Mouse (Mus musculus) WW6 (cell line): ENCODE measurements at regions not wholly inside any gene's neighbourhood (a gene's known extent, or its start where the extent isn't known, plus 50 kb on each side); places are given as distances from the start of the nearest gene placed in this dataset.

ENCODE experiments used
- DNase-seq: peaks from one replicate; pipeline ENCODE4 v3.0.0-alpha.2; 2013; ENCODE audit warnings: low read depth, low spot score

GRCm38 (mm10) chr1:35331602-35332339, 482.0 kb downstream of the Plekhb2 start:
- DNase-seq, result no peak

DNA sequence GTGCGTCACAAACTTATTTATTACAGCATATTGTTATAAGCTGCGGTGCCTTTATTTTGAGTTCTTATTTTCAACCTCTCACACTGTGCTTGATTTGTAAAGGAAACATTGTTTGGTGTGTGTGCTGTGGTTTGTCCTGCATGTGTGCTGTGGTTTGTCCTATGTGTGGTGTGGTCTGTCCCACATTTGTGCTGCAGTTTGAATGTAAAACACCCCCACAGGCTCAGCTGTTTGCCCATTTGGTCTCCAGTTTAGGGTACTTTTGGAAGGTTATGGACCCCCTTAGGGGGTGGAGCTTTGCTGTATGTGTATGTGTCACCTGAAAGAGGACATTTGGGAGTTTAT, 482.5 kb downstream of the Plekhb2 start:
- DNase-seq, result no peak

GRCm38 (mm10) chr1:35337647-35338046, 487.9 kb downstream of the Plekhb2 start:
- no peak for DNase-seq

GRCm38 (mm10) chr1:35338184-35338583, 488.4 kb downstream of the Plekhb2 start:
- DNase-seq, result no peak

GRCm38 (mm10) chr1:35344539-35344938, 494.8 kb downstream of the Plekhb2 start:
- no peak for DNase-seq

DNA sequence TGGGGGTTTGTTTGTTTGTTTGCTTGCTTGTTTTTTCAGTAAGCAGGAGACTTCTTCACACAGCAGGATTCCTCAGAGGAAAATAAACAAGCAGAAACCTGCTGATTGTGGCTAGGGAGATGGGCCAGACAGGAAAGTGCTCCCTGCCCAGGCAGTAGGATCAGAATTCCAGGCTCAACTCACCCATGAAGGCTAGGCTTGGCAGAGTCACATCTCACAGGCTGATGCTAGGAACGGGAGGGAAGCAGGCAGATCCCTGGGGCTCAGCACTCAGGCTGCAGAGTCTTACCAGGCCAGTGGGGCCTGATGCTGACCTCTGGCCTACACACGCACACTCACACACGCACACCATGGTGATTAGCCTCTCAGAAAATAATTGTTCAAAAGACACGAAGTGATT, 498.5 kb downstream of the Plekhb2 start:
- no peak for DNase-seq

DNA sequence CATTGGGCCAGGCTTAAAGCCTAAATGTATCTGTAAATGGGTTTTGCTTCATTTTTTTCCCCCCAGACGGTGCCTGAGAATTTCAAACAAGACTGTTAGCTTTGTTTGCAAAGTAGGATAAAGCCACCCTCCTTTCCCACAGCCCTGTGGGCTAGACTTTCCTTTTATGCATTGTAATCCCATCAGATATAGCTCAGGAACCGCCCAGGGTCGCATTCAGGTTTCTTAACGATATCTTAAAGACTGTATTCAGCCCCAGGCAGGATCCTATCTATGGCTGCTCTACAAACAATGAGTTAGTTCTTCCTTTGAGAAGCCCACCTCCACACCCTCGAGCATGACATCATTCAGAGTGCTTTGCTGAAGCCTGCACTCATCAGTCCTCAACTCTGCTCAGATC, 509.2 kb downstream of the Plekhb2 start:
- no peak for DNase-seq

DNA sequence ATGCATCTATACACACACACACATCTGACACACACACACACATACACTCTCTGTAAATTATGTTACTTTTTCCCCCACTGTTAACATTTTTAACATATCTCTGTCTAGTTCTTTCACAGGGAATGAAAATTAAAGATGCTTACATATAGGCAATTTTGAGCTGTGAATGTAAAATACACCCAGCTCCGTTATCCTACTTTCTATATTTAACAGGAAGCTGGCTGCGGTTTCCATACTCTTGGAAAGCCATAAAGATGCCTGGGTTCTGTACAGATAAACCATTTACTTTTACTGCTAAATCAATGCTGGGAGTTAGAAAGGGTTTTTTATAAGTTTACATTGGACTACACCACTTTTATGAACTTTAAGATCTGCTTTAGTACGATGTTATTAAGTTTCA, 511.7 kb downstream of the Plekhb2 start:
- no peak for DNase-seq

- no peak for DNase-seq
These were observed 513.1 kb downstream of the Plekhb2 start for GRCm38 (mm10) chr1:35362836-35363235.

GRCm38 (mm10) chr1:35366559-35366958, 516.8 kb downstream of the Plekhb2 start:
- no peak for DNase-seq

GRCm38 (mm10) chr1:35372751-35373150, 523.0 kb downstream of the Plekhb2 start:
- no peak for DNase-seq

GRCm38 (mm10) chr1:35380633-35381385, 531.0 kb downstream of the Plekhb2 start:
- no peak for DNase-seq

DNA sequence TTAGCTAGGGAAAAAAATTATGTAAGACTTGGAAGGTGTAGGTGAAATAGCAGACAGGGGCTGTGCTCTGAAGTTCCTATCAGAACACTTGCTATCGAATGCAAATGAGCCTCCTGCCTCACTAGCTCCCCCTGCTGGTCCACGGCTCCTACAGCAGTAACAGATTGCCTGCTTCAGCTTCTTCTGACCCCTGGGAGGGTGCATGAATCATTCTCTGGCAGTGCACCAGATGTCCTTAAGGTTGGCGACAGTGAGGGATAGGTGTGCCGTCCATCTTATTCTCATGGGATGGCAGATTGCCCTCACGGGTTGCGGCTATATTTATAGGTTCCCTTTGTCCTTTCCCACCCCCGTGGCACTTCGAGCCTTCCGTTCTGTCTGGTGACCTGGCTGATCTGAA, 535.7 kb downstream of the Plekhb2 start:
- DNase-seq, result peak; percentile 49

DNA sequence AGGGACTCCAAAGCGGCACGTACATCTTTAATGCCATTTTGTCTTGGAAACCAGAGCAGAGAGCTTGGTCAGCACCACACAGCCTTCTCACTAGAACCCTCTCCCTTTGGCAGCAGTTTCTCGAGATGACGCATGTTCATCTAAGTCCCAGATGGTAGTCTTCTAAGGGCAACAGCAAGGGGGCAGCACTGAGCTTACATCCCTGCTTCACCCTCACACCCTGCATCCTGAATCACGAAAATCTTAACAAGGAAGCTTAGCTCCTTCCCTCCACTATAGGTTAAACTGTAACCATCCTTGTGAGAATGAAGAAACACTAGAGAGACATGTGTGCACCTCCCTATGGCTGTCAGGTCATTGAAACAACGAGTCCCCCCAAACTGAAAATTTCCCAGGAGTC, 538.4 kb downstream of the Plekhb2 start:
- DNase-seq, result peak; percentile 29

- DNase-seq, result no peak
These were observed 540.6 kb downstream of the Plekhb2 start for GRCm38 (mm10) chr1:35390371-35390770.

DNA sequence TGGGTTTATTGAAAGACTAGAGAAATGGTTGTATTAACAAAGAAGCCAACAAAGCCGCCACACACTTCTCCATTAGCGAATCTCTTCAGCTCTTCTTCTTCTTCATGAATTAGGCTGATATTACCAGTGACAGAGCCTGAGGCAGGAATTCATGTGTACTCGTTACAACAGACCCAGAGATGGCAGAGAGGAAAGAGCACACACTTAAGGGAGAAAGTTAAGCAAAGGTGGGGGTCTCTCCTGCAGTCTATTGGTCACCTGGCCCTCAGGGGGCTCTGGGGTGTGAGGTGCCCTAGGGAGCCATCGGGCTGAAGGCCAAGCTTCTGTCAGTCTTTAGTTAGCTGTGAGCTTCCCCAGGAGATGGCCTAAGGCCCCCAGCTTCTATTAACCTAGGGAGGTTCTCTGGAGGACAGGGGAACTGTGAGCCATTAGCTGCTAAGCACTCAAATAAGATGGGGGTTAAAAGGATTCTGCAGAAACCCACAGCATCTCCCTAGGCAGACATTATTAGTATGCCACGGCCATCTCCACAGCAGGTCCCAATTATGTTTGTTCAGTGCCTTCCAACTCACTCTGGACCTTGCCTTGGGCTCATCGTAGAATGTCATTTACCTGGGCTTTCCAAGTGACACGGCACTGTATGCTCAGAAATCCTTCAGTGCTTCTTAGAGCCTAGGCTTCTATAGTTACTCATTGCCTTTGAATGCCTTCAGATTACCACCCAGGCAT, 541.2 kb downstream of the Plekhb2 start:
- no peak for DNase-seq

DNA sequence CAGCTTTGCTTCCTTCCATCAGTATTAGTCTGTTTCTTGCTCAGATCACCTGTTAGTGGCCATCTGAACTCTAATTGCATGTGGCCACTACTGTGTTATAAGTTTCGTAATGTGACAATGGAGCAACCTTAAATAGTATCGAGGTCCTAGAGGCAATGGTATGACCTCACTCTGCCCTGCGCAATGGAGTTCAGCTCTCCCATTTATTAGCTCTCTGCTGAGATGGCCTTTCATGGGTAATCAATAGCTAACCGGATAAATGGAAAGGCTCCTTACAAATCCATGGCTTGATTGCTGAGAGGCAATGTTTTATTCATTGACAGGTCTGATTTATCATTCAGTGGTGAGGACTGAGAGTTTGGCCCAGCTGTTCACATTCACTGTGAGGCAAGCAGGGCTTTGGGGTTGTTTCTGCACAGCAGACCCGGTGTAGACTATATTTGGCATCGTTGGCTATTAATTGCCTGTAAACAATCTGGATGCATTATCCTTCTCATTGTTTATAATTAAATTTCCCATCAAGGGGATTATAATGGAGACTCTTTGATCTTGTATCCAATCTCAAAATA, 543.9 kb downstream of the Plekhb2 start:
- DNase-seq, result no peak

GRCm38 (mm10) chr1:35400674-35401359, 551.0 kb downstream of the Plekhb2 start:
- no peak for DNase-seq

DNA sequence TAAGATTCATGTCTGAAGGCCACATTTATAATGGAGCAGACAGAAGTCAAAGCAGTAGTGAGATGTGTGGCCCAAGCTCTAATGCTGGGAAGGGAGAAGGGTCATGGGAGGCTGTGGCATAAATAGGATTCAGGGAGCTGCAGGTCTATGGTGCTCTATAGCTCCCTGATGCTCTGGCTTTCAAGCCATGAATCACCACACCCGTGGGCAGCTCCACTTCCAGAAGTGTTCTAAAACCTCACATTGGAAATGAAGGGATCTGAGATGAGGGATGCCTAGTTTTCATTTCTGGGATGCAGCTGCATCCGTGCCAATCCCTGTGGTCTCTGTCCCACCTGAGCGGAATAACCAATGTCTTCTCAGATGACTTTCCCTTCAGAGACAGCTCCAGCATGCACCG, 553.2 kb downstream of the Plekhb2 start:
- no peak for DNase-seq

DNA sequence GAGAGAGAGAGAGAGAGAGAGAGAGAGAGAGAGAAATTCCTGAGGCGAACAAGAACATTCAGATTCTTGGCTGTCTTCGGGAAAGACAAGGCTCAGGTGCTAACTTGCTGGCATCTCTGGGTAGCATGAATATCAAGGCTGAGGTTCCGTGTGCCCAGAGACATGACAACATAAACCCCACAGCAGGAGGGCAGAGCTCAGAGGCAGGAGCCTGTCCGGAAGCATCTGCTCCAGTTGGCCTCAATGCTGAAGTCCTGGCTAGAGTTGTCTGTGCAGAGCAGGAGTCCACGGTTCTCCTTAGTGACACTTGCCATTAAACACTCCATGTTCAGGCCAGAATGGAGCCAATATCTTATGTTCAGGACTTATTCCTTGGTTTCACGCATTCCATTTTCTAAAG, 555.6 kb downstream of the Plekhb2 start:
- DNase-seq, result no peak

DNA sequence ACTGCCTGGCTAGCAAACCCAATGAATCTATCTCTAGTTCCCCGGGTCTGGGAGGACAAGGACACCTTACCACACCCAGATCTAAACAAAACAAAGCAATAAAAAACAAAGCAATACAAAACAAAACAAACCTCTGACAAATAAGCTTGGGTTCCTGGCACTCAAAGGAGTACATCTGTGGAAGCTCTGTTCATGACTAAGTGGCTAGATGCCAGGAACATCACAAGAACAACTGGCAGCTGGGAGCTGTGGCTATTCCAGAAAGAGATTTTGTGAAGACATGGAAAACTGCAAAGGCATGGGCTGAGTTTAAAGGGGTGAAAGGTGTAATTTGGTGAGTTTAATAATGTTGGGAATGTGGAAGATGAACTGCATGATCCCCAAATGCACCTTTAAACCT, 565.9 kb downstream of the Plekhb2 start:
- no peak for DNase-seq
